Mouse (Mus musculus): ENCODE measurements at regions not wholly inside any gene's neighbourhood (a gene's known extent, or its start where the extent isn't known, plus 50 kb on each side); places are given as distances from the start of the nearest gene placed in this dataset.
A peak's percentile ranks its signal among the peaks of the same experiment; 100 is the strongest.

DNA sequence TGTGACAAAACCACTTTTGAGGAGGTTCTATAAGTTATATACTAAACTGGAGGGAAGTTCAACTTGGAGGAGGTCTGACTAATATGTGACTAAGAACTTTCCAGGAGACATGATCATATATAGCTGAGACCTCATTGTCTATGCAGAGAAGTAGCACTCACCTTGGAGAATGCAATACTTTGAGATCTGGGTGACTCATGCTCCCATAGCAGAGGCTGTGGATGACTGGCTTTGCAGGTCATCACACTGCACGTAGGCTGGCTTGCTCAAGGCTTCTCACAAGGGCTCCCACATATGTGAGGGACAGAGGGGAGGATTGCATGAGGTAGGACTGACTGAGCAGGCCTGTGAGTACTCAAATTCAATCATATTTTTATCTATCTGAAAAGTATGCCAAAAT lies 726.7 kb downstream of the Inhba start:
- 81% methylated on average over 1 of the region's 1 CpGs for WGBS
- Histone ChIP-seq H3K9me3 (no peaks in the 10 kb centered on the region), H3K27me3 (no peaks in the 10 kb centered on the region)

GRCm38 (mm10) chr13:16739563-16739962 lies 727.9 kb downstream of the Inhba start:
- H3K4me3 ChIP-seq, result no peak overlapping the region
- no peaks in the 10 kb centered on the region for H3K4me1 ChIP-seq
- no peak overlapping the region for H3K27ac ChIP-seq
- no peaks in the 10 kb centered on the region for H3K27me3 ChIP-seq
- H3K4me2 ChIP-seq (replicated peaks), result no peak overlapping the region
- no peaks in the 10 kb centered on the region for H3K36me3 ChIP-seq
- no peaks in the 10 kb centered on the region for H3K9me3 ChIP-seq
- H3K9ac ChIP-seq, result no peak overlapping the region
- 82% methylated on average over 3 of the region's 3 CpGs for WGBS
- no peak for ATAC-seq (ENCODE audit: insufficient number of reproducible peaks, insufficient read depth, low FRiP score, low TSS enrichment)

More for the DNA sequence above, 726.7 kb downstream of the Inhba start:
- ATAC-seq (ENCODE audit: insufficient number of reproducible peaks, insufficient read depth, low FRiP score, low TSS enrichment), result no peak
- Histone ChIP-seq H3K36me3 (no peaks in the 10 kb centered on the region), H3K4me2 (replicated peaks) (no peak overlapping the region), H3K4me1 (no peaks in the 10 kb centered on the region), H3K9ac (no peak overlapping the region), H3K4me3 (no peak overlapping the region), H3K27ac (no peak overlapping the region)

- Histone ChIP-seq H3K36me3 (no peaks in the 10 kb centered on the region), H3K4me2 (replicated peaks) (no peak overlapping the region)
- 88% methylated on average over 1 of the region's 1 CpGs for WGBS
Measured at GRCm38 (mm10) chr13:16744237-16744636, 732.6 kb downstream of the Inhba start.

DNA sequence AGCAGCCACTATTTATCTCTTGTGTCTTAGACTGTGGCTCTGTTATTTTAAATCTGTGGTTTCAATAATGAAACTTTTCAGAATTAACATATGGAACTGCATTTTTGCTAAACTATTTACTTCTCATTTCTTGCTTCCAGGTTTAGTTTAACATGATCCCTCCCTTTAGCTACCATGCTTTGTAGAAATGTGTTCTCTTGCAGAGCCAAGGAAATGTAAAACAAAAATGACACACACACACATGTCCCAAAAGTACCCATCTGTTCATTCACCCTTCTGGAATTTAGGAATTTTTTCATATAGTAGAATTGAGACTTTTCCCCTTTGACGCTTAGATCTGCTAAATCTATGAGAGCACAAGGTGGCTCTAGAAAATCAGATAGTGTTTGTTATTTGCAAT lies 734.0 kb downstream of the Inhba start:
- H3K4me3 ChIP-seq, result no peak overlapping the region
- H3K27ac ChIP-seq, result no peak overlapping the region
- no peak overlapping the region for H3K4me2 ChIP-seq (replicated peaks)
- H3K4me1 ChIP-seq, result no peaks in the 10 kb centered on the region
- WGBS, result 94% methylated on average over 1 of the region's 1 CpGs
- no peak overlapping the region for H3K9ac ChIP-seq
- no peaks in the 10 kb centered on the region for H3K9me3 ChIP-seq
- no peaks in the 10 kb centered on the region for H3K36me3 ChIP-seq
- H3K27me3 ChIP-seq, result no peaks in the 10 kb centered on the region
- ATAC-seq (ENCODE audit: insufficient number of reproducible peaks, insufficient read depth, low FRiP score, low TSS enrichment), result no peak

More at GRCm38 (mm10) chr13:16744237-16744636, 732.6 kb downstream of the Inhba start:
- no peaks in the 10 kb centered on the region for H3K4me1 ChIP-seq
- no peak overlapping the region for H3K4me3 ChIP-seq
- no peaks in the 10 kb centered on the region for H3K27me3 ChIP-seq
- H3K9ac ChIP-seq, result no peak overlapping the region
- no peak overlapping the region for H3K27ac ChIP-seq
- H3K9me3 ChIP-seq, result no peaks in the 10 kb centered on the region
- no peak for ATAC-seq (ENCODE audit: insufficient number of reproducible peaks, insufficient read depth, low FRiP score, low TSS enrichment)

DNA sequence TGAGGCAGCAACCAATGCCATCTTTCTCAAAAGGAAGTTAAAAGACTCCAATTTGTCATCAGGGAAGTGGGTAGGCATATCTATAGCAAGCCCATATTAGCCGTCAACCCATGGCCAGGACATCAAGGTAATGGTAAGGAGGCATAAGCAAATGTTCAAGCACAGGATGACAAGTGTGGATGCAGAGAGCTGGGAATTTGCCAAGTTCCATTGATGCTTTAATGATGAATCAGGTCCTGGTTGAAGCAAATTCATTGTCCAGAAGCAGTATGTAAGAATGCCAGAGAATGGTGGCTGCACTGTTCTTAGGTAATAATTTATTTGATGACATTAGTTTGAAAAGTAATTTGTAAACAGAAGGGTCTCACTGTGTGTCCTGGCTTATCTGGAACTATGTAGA lies 734.8 kb downstream of the Inhba start:
- H3K9me3 ChIP-seq, result no peaks in the 10 kb centered on the region
- H3K9ac ChIP-seq, result no peak overlapping the region
- 79% methylated on average over 1 of the region's 1 CpGs for WGBS
- no peaks in the 10 kb centered on the region for H3K36me3 ChIP-seq
- ATAC-seq (ENCODE audit: insufficient number of reproducible peaks, insufficient read depth, low FRiP score, low TSS enrichment), result no peak
- H3K4me2 ChIP-seq (replicated peaks), result no peak overlapping the region
- H3K27ac ChIP-seq, result no peak overlapping the region
- H3K27me3 ChIP-seq, result no peaks in the 10 kb centered on the region
- H3K4me1 ChIP-seq, result no peaks in the 10 kb centered on the region
- H3K4me3 ChIP-seq, result no peak overlapping the region

DNA sequence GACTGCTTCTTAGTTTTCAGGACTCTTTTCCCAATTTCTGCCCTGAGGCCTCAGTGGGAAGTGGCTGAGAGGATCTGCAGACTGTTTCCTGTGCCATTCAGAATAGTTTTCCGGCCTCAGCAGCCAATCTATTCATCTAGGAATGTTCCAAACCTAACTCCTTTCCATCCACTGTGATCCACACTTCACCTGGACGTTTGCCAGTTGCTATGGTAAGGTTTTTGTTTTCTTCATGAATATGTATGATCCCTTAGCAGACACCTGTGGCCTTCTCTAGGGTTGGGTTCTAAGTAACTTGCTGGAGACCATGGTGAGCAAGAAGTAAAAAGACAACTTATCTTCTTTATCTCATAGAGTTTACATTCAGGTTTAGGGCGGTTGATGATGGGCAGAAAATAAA lies 744.6 kb downstream of the Inhba start:
- Histone ChIP-seq H3K9me3 (no peaks in the 10 kb centered on the region), H3K9ac (no peak overlapping the region), H3K4me2 (replicated peaks) (no peak overlapping the region), H3K27ac (no peak overlapping the region), H3K4me3 (no peak overlapping the region), H3K27me3 (no peaks in the 10 kb centered on the region), H3K36me3 (no peaks in the 10 kb centered on the region), H3K4me1 (0 out of 2 replicates have a peak, but pooled peaks cover 7% of the 10 kb centered on the region)
- WGBS, result 48% methylated on average over 3 of the region's 3 CpGs
- no peak for ATAC-seq (ENCODE audit: insufficient number of reproducible peaks, insufficient read depth, low FRiP score, low TSS enrichment)

DNA sequence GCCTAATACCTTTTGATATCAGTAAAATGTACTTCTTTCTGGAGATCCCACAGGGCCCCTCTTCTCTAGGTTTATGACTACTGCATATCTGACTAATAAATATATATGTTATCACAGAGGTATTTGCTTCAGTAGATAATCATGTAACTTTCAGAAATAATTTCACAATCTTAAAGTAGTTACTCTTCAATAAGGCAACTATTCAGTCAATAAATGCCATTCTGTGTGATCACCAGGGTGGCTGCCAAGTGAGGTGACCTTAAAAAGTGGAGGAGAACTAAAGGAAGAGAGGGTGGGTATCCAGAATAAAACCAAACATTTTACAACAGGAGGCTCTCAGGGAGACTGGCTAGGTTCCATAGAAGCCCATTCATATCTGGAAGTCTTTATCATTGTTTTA lies 748.4 kb downstream of the Inhba start:
- no peak for ATAC-seq (ENCODE audit: insufficient number of reproducible peaks, insufficient read depth, low FRiP score, low TSS enrichment)
- Histone ChIP-seq H3K9ac (no peak overlapping the region), H3K27ac (no peak overlapping the region), H3K4me3 (no peak overlapping the region), H3K36me3 (no peaks in the 10 kb centered on the region), H3K4me1 (peaks cover 4% of the 10 kb centered on the region; the same call in 1 of the 2 replicates), H3K9me3 (no peaks in the 10 kb centered on the region), H3K27me3 (no peaks in the 10 kb centered on the region), H3K4me2 (replicated peaks) (no peak overlapping the region)

DNA sequence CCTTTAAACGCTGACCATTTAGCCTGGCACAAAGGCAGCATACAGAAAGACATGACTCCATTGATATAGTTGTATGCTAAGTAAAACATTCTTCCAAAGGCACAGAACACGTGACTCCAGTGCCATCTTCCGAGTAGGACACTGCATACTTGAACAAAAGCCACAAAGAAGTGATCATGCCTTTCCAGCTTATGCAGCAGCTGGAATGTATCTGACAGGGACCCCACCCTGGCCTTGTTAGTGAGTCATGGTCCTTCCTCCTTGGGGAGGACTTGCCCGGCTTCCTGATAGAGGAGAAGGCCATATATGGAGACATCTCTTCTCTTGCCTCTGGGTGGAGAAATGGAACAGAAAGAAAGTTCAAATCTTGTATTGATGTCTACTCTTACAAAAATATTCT lies 749.8 kb downstream of the Inhba start:
- Histone ChIP-seq H3K9me3 (no peaks in the 10 kb centered on the region), H3K36me3 (no peaks in the 10 kb centered on the region), H3K27ac (no peak overlapping the region), H3K4me2 (replicated peaks) (no peak overlapping the region), H3K4me1 (peaks cover under 1% of the 10 kb centered on the region; the same call in 1 of the 2 replicates), H3K9ac (no peak overlapping the region), H3K4me3 (no peak overlapping the region), H3K27me3 (no peaks in the 10 kb centered on the region)
- 80% methylated on average over 4 of the region's 4 CpGs for WGBS
- no peak for ATAC-seq (ENCODE audit: insufficient number of reproducible peaks, insufficient read depth, low FRiP score, low TSS enrichment)

GRCm38 (mm10) chr13:16762326-16762725 lies 750.7 kb downstream of the Inhba start:
- 65% methylated on average over 8 of the region's 8 CpGs for WGBS
- Histone ChIP-seq H3K4me1 (no peaks in the 10 kb centered on the region; the same call in 1 of the 2 replicates), H3K27ac (no peak overlapping the region), H3K27me3 (no peaks in the 10 kb centered on the region), H3K36me3 (no peaks in the 10 kb centered on the region), H3K4me2 (replicated peaks) (no peak overlapping the region), H3K9ac (no peak overlapping the region), H3K4me3 (no peak overlapping the region), H3K9me3 (no peaks in the 10 kb centered on the region)
- 0 out of 2 replicates have a peak, but pooled peaks have one; percentile 41 for ATAC-seq (ENCODE audit: insufficient number of reproducible peaks, insufficient read depth, low FRiP score, low TSS enrichment)

DNA sequence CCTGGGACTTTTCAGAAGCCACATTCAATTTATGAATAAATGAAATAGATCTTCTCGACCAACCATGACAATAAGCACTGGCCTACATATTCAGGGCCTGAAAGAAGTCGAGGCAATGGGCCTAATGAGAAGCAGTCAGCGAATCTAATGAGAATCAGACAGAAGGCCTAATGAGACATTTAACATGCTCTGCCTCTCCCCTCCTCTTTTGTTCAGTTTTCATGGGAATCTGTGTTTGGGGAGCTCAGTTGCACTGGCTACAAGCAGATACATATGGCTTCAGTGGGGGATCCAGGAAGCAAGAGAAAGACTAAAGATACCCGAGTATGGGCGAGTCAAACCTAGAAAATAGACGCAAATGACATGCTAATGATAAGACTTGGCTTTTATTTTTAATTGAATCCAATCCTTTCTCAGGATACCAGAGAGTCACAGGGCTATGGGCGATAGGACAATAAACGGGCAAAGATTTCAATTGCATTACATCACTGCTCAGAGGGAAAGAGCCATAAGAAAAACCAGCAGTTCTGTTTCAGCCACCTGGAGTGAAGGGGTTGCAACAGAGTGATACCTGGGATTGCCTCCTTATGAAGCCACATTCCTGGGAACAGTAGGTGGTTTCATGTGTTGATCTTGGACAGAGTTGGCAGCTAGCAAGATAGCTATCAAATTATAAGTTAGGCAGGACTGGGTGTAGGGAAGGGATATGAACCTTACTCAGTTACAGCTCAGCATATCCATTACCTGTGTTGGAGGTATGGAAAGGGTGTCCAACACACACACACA lies 751.3 kb downstream of the Inhba start:
- Histone ChIP-seq H3K9ac (no peak overlapping the region), H3K27ac (no peak overlapping the region), H3K9me3 (no peaks in the 10 kb centered on the region), H3K27me3 (no peaks in the 10 kb centered on the region), H3K4me3 (no peak overlapping the region), H3K4me1 (no peaks in the 10 kb centered on the region; the same call in 1 of the 2 replicates), H3K36me3 (no peaks in the 10 kb centered on the region), H3K4me2 (replicated peaks) (no peak overlapping the region)
- 43% methylated on average over 8 of the region's 8 CpGs for WGBS
- no peak for ATAC-seq (ENCODE audit: insufficient number of reproducible peaks, insufficient read depth, low FRiP score, low TSS enrichment)

GRCm38 (mm10) chr13:16763746-16764145 lies 752.1 kb downstream of the Inhba start:
- Histone ChIP-seq H3K4me2 (replicated peaks) (no peak overlapping the region), H3K4me1 (no peaks in the 10 kb centered on the region; the same call in 1 of the 2 replicates), H3K4me3 (no peak overlapping the region), H3K27ac (no peak overlapping the region), H3K9me3 (no peaks in the 10 kb centered on the region), H3K36me3 (no peaks in the 10 kb centered on the region), H3K9ac (no peak overlapping the region), H3K27me3 (no peaks in the 10 kb centered on the region)
- no peak for ATAC-seq (ENCODE audit: insufficient number of reproducible peaks, insufficient read depth, low FRiP score, low TSS enrichment)
- 5% methylated on average over 2 of the region's 2 CpGs for WGBS

GRCm38 (mm10) chr13:16769409-16769808 lies 757.8 kb downstream of the Inhba start:
- H3K4me2 ChIP-seq (replicated peaks), result no peak overlapping the region
- no peaks in the 10 kb centered on the region for H3K27me3 ChIP-seq
- H3K36me3 ChIP-seq, result no peaks in the 10 kb centered on the region
- WGBS, result 40% methylated on average over 2 of the region's 2 CpGs
- H3K27ac ChIP-seq, result no peak overlapping the region
- no peak overlapping the region for H3K9ac ChIP-seq
- H3K4me3 ChIP-seq, result no peak overlapping the region
- peaks cover 5% of the 10 kb centered on the region; the same call in 1 of the 2 replicates for H3K4me1 ChIP-seq
- no peaks in the 10 kb centered on the region for H3K9me3 ChIP-seq
- no peak for ATAC-seq (ENCODE audit: insufficient number of reproducible peaks, insufficient read depth, low FRiP score, low TSS enrichment)
